In genomic region chr6:102586056-102586455, GRCm38 (mm10) we compare ENCODE assay signal across 31 mouse cellular contexts. TPM values are rescaled to one million over a fixed set of nuclear protein-coding genes. Genes with fewer than 3 reads are reported as not detected.
"Had no signal": no experiment of that assay in that cellular context is flagged by ENCODE, and none has a peak within 500 bp of the region (broad histone marks: within the 10 kb centered on the region; RNA-seq: fewer than 3 reads in every experiment).

No protein-coding gene starts in this region.

- H3K4me1 ChIP-seq: heart, embryonic 13.5 days; heart, embryonic 15.5 days; hindbrain, embryonic 10.5 days; hindbrain, embryonic 12.5 days; hindbrain, embryonic 13.5 days; hindbrain, embryonic 15.5 days; intestine, embryonic 15.5 days; kidney, embryonic 15.5 days had no signal

- H3K9me3 ChIP-seq: heart, embryonic 13.5 days; heart, embryonic 15.5 days; hindbrain, embryonic 10.5 days; hindbrain, embryonic 12.5 days; hindbrain, embryonic 13.5 days; hindbrain, embryonic 15.5 days; intestine, embryonic 15.5 days; kidney, embryonic 15.5 days had no signal

- H3K4me2 ChIP-seq: heart, embryonic 13.5 days; heart, embryonic 15.5 days; hindbrain, embryonic 12.5 days; hindbrain, embryonic 13.5 days; hindbrain, embryonic 14.5 days; hindbrain, embryonic 15.5 days; intestine, embryonic 15.5 days; kidney, embryonic 15.5 days had no signal

- DNase-seq: heart, postnatal 10 days; heart, postnatal 14 days; heart, postnatal 36 days; heart, postnatal 4 days; kidney, adult 11 months; kidney, adult 18-20 months; kidney, adult 2 months; kidney, adult 8-10 months; kidney, adult 9 months; kidney, postnatal 10 days; kidney, postnatal 14 days; kidney, postnatal 25 days; kidney, postnatal 36 days; kidney, postnatal 4 days; layer of hippocampus, adult 9-11 months; layer of hippocampus, postnatal 36 days had no signal

- H3K27ac ChIP-seq: heart, embryonic 13.5 days; heart, embryonic 15.5 days; hindbrain, embryonic 10.5 days; hindbrain, embryonic 12.5 days; hindbrain, embryonic 13.5 days; hindbrain, embryonic 14.5 days; hindbrain, embryonic 15.5 days; hindbrain, postnatal 0 days; intestine, embryonic 15.5 days; kidney, embryonic 15.5 days; kidney, postnatal 0 days; layer of hippocampus, adult 2 months; left cerebral cortex, adult 2 months had no signal

- H3K27me3 ChIP-seq: heart, embryonic 13.5 days; heart, embryonic 15.5 days; hindbrain, embryonic 12.5 days; hindbrain, embryonic 13.5 days; hindbrain, embryonic 15.5 days; intestine, embryonic 15.5 days; kidney, embryonic 15.5 days had no signal

- H3K9ac ChIP-seq: heart, embryonic 13.5 days; heart, embryonic 15.5 days; hindbrain, embryonic 12.5 days; hindbrain, embryonic 13.5 days; hindbrain, embryonic 14.5 days; hindbrain, embryonic 15.5 days; intestine, embryonic 15.5 days; kidney, embryonic 15.5 days had no signal

- H3K36me3 ChIP-seq: heart, embryonic 13.5 days; heart, embryonic 15.5 days; hindbrain, embryonic 10.5 days; hindbrain, embryonic 12.5 days; hindbrain, embryonic 13.5 days; hindbrain, embryonic 15.5 days; intestine, embryonic 15.5 days; kidney, embryonic 15.5 days had no signal

- H3K4me3 ChIP-seq: heart, embryonic 13.5 days; heart, embryonic 15.5 days; hindbrain, embryonic 10.5 days; hindbrain, embryonic 12.5 days; hindbrain, embryonic 13.5 days; hindbrain, embryonic 15.5 days; intestine, embryonic 15.5 days; kidney, embryonic 15.5 days; layer of hippocampus, adult 2 months; left cerebral cortex, adult 2 months had no signal

RNA-seq across cellular contexts. Expression of gene Cntn3, which starts 13.2 kb away (rescaled TPM):
- total RNA-seq: hematopoietic stem cell, adult 5-6 weeks had no signal
- polyA plus RNA-seq: inflammation-experienced regulatory T-cells, adult 6 months had no signal
